Mouse (Mus musculus) CD8-positive naive resting alpha-beta T cell, adult 2 months (primary cell): Measurements from ENCODE around the gene Rab14.

Experiments
- DNase-seq, 2 experiments: peaks; one replicate each; pipeline ENCODE4 v3.0.0; 2022; ENCODE audit warnings: low read depth in 2 of 2, low spot score in 2 of 2

The Rab14 gene

GRCm38 (mm10) chr2:35156985-35157384 is 43.9 kb downstream of the Rab14 start:
- DNase-seq, result no peak

- no peak for DNase-seq
These were observed 46.9 kb downstream of the Rab14 start for GRCm38 (mm10) chr2:35153844-35154554.

DNA sequence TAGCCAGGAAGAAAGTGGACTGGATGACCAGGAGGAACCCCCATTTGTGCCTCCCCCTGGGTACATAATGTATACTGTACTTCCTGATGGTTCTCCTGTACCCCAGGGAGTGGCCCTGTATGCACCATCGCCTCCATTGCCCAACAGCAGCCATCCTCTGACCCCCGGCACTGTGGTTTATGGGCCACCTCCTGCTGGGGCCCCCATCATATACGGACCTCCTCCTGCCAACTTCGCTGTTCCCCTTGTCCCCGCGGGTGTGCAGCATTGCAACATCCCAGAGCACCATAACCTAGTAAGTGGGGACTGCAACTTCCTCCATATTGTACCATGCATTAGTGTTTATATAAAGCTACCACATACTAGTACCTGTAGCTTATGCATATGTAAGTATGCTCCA is 47.7 kb downstream of the Rab14 start:
- no peak for DNase-seq

DNA sequence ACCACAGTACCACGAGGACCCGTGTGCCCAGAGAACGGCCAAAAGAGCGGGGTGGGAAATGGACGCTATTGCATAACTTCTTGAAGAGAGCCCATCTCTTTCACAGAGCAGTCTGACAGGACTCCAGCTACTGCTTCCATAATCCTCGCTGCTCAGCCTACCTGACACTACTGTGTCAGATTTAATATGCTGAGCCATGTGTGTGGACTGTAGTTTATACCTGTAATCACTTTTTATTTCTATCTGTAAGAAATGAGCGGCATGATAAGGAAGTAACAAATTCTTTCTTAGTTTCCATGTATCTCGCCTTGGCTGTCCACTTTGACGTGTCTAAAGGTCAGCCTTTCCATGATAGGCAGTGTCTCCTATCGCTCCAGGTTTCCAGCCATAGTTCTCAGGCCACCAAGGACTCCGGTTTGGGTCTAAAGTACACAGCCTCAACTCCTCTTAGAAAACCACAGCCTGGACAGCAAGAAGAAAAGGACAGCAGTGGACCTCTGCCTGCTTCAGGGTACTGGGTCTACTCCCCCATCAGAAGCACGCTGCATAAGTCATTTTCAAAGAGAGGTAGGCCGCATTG is 49.5 kb downstream of the Rab14 start:
- no peak for DNase-seq

DNA sequence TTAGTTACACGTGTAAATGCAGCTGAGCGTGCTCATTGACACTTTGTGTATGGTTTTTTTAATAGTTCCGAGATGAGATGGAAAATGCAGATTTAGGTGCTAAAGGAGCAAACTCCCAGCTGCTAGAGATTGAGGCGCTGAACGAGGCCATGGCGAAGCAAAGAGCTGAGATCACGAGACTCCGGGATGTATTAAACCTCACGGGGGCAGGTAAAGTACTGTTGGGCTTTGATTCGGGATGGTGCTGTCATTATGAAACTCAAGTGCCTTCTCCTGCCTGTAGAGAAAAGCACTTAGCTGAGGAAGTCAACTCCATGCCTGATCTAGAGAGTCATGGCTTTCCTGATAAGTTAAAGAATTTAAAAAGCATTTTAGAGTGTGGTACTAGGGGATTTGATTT is 52.1 kb downstream of the Rab14 start:
- no peak for DNase-seq

DNA sequence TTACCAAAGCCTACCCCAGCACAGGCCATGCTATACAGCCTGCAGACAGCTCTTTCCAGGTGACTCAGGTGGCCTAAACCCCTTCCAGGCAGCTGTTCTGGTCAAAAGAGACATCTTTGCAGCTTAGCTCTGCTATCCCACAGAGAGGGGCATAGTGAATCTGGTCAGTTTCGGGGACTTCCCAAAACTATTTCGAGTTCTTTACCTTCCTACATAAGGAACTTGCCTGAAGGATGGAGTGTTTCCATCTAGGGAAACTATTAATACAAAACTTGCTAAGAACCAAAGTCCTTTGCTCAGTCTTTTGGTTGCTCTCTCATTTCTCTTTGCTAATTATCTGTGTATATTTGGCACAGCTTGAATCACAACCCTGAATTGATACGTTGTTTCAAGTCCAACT is 59.2 kb downstream of the Rab14 start:
- no peak for DNase-seq

- no peak for DNase-seq
These were observed 62.3 kb downstream of the Rab14 start for GRCm38 (mm10) chr2:35138576-35138975.

GRCm38 (mm10) chr2:35133891-35134290 is 67.0 kb downstream of the Rab14 start:
- DNase-seq, result no peak

GRCm38 (mm10) chr2:35132662-35133055 is 68.3 kb downstream of the Rab14 start:
- no peak for DNase-seq

DNA sequence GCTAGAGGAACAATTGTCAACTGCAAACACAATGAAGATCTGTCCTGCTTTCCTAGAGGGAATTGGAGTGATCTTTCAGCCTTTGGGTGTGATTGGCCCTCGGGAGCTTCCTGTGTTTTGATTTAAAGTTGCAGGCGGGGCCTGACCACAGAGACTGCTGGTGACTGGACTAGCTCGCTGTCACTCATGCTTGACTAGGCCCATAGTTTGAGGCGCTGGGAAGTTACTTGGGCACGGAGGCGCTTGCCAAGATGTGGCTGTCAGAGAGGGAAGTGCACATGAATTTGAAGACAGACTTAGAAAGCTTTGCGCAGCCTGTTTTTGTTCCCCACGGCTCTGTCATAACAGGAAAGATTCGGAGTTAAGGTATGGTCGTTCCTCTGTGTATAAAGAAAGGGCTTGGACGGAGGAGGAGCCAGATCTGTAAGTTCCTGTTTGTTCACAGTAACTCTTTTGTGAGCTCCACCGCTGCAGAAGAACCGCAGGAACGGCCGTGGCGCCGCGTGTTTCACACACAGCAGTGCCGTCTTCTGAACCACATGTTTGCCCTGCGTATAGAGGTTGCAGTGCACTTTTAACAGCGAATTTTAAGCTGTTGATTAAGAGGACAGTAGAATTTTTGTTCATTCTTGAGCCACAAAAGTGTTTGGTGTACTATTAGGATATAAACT is 68.8 kb downstream of the Rab14 start:
- peak; percentile 88 to 94 for DNase-seq

GRCm38 (mm10) chr2:35131491-35131890 is 69.4 kb downstream of the Rab14 start:
- no peak for DNase-seq
